Mouse (Mus musculus) embryonic facial prominence, embryonic 15.5 days (tissue): ENCODE measurements around the gene Ppp6r2. TPM values are rescaled to one million over a fixed set of nuclear protein-coding genes. Genes with fewer than 3 reads are reported as not detected.

Source experiments
- ATAC-seq: fragments of 200-750 bp; cut with Nextera tagmentation; 2 replicates; pipeline ENCODE4 v1.8.0; 2017; ENCODE audit warnings: low read depth, moderate TSS enrichment; ENCODE audit not compliant: insufficient number of reproducible peaks, low FRiP score, low TSS enrichment
- H3K27ac ChIP-seq: fragments of 300-500 bp; sonication (generic); replicated peaks from 2 replicates; pipeline ENCODE4 v1.5.1; 2015; ENCODE audit warnings: mild to moderate bottlenecking, inconsistent platforms
- H3K27me3 ChIP-seq: fragments of 300-500 bp; sonication (generic); 2 replicates; pipeline ENCODE4 v1.6.1; 2015; ENCODE audit warnings: inconsistent platforms
- H3K36me3 ChIP-seq: fragments of 300-500 bp; sonication (generic); 2 replicates; pipeline ENCODE4 v1.6.1; 2015; ENCODE audit warnings: mild to moderate bottlenecking, inconsistent platforms
- H3K4me1 ChIP-seq: fragments of 300-500 bp; sonication (generic); 2 replicates; pipeline ENCODE4 v1.6.1; 2015; ENCODE audit warnings: inconsistent platforms
- H3K4me2 ChIP-seq: fragments of 300-500 bp; sonication (generic); replicated peaks from 2 replicates; pipeline ENCODE4 v1.6.1; 2015; ENCODE audit warnings: mild to moderate bottlenecking, inconsistent platforms
- H3K4me3 ChIP-seq: fragments of 300-500 bp; sonication (generic); replicated peaks from 2 replicates; pipeline ENCODE4 v1.5.1; 2015; ENCODE audit warnings: mild to moderate bottlenecking, inconsistent platforms
- H3K9ac ChIP-seq: fragments of 300-500 bp; sonication (generic); 2 replicates; pipeline ENCODE4 v1.6.1; 2015; ENCODE audit warnings: inconsistent platforms
- H3K9me3 ChIP-seq: fragments of 300-500 bp; sonication (generic); replicated peaks from 2 replicates; pipeline ENCODE4 v1.6.1; 2016; ENCODE audit warnings: inconsistent platforms
- WGBS: fragments of 180-500 bp; shearing (Covaris S2); methylation state at CpG from one replicate; pipeline ENCODE4 v1.1.7; 2015; 5-methylcytosine and 5-hydroxymethylcytosine counted together
- polyA plus RNA-seq: library from polyadenylated mRNA; unstranded; fragments of >200 nt; fragmentation: Nextera tagmentation; extraction: Ambion mirVana; gene quantifications from 2 replicates; pipeline ENCODE4 v1.2.1, GENCODE M21; 2015

Ppp6r2 gene
- polyA plus RNA-seq, 1 experiment from 2014 or later = 33.3 TPM

- H3K9me3 ChIP-seq = no peaks in the 10 kb centered on the region
- H3K4me2 ChIP-seq = peak overlapping the region; percentile 82
- peaks cover 14% of the 10 kb centered on the region; the same call in 1 of the 2 replicates for H3K36me3 ChIP-seq
- no peaks in the 10 kb centered on the region for H3K27me3 ChIP-seq
- no peak overlapping the region for H3K27ac ChIP-seq
- peak overlapping the region; percentile 90 for H3K4me3 ChIP-seq
- no peak for ATAC-seq
- 52% methylated on average over 6 of the region's 6 CpGs for WGBS
- H3K9ac ChIP-seq = 0 out of 2 replicates have a peak overlapping the region, but pooled peaks have one; percentile 94
- H3K4me1 ChIP-seq = peaks cover 20% of the 10 kb centered on the region; the same call in 1 of the 2 replicates
Observed at GRCm38 (mm10) chr15:89212495-89212894, 1.1 kb downstream of the Ppp6r2 start.

- ATAC-seq = no peak
- no peaks in the 10 kb centered on the region for H3K27me3 ChIP-seq
- H3K36me3 ChIP-seq = peaks cover 14% of the 10 kb centered on the region; the same call in 1 of the 2 replicates
- no peak overlapping the region for H3K9ac ChIP-seq
- no peak overlapping the region for H3K4me2 ChIP-seq
- no peak overlapping the region for H3K4me3 ChIP-seq
- no peaks in the 10 kb centered on the region for H3K9me3 ChIP-seq
- H3K4me1 ChIP-seq = peaks cover 20% of the 10 kb centered on the region; the same call in 1 of the 2 replicates
- H3K27ac ChIP-seq = no peak overlapping the region
- WGBS = 87% methylated on average over 3 of the region's 3 CpGs
Observed at GRCm38 (mm10) chr15:89213517-89213916, 2.2 kb downstream of the Ppp6r2 start.

- 95% methylated on average over 3 of the region's 3 CpGs for WGBS
- peaks cover 14% of the 10 kb centered on the region; the same call in 1 of the 2 replicates for H3K36me3 ChIP-seq
- H3K27me3 ChIP-seq = no peaks in the 10 kb centered on the region
- H3K4me3 ChIP-seq = no peak overlapping the region
- no peak overlapping the region for H3K27ac ChIP-seq
- no peaks in the 10 kb centered on the region for H3K9me3 ChIP-seq
- no peak for ATAC-seq
- H3K9ac ChIP-seq = no peak overlapping the region
- H3K4me1 ChIP-seq = peaks cover 17% of the 10 kb centered on the region; the same call in 1 of the 2 replicates
- no peak overlapping the region for H3K4me2 ChIP-seq
Observed at GRCm38 (mm10) chr15:89214953-89215352, 3.6 kb downstream of the Ppp6r2 start.

GRCm38 (mm10) chr15:89215611-89216233 lies 4.4 kb downstream of the Ppp6r2 start:
- peaks cover 14% of the 10 kb centered on the region; the same call in 1 of the 2 replicates for H3K36me3 ChIP-seq
- H3K9ac ChIP-seq = no peak overlapping the region
- 87% methylated on average over 2 of the region's 2 CpGs for WGBS
- H3K9me3 ChIP-seq = no peaks in the 10 kb centered on the region
- peaks cover 16% of the 10 kb centered on the region; the same call in 1 of the 2 replicates for H3K4me1 ChIP-seq
- no peaks in the 10 kb centered on the region for H3K27me3 ChIP-seq
- H3K4me3 ChIP-seq = no peak overlapping the region
- no peak for ATAC-seq
- H3K27ac ChIP-seq = no peak overlapping the region
- H3K4me2 ChIP-seq = no peak overlapping the region

- Histone ChIP-seq H3K4me1 (no peaks in the 10 kb centered on the region), H3K36me3 (0 out of 2 replicates have a peak, but pooled peaks cover 4% of the 10 kb centered on the region), H3K27me3 (no peaks in the 10 kb centered on the region), H3K4me3 (no peak overlapping the region), H3K4me2 (no peak overlapping the region), H3K27ac (no peak overlapping the region), H3K9ac (no peak overlapping the region), H3K9me3 (no peaks in the 10 kb centered on the region)
- 49% methylated on average over 2 of the region's 2 CpGs for WGBS
- ATAC-seq = no peak
Observed at GRCm38 (mm10) chr15:89233586-89233985, 22.2 kb downstream of the Ppp6r2 start.

GRCm38 (mm10) chr15:89234052-89234451 lies 22.7 kb downstream of the Ppp6r2 start:
- ATAC-seq = no peak
- 85% methylated on average over 4 of the region's 4 CpGs for WGBS

GRCm38 (mm10) chr15:89239751-89240392 lies 28.5 kb downstream of the Ppp6r2 start:
- H3K27me3 ChIP-seq = no peaks in the 10 kb centered on the region
- no peak overlapping the region for H3K9ac ChIP-seq
- peaks cover 21% of the 10 kb centered on the region for H3K36me3 ChIP-seq
- H3K27ac ChIP-seq = 0 out of 2 replicates have a peak overlapping the region, but pooled peaks have one; percentile 7
- no peaks in the 10 kb centered on the region for H3K4me1 ChIP-seq
- H3K4me3 ChIP-seq = no peak overlapping the region
- no peaks in the 10 kb centered on the region for H3K9me3 ChIP-seq
- no peak overlapping the region for H3K4me2 ChIP-seq
- 40% methylated on average over 3 of the region's 3 CpGs for WGBS
- no peak for ATAC-seq

More at GRCm38 (mm10) chr15:89234052-89234451, 22.7 kb downstream of the Ppp6r2 start:
- Histone ChIP-seq H3K4me1 (no peaks in the 10 kb centered on the region), H3K27ac (no peak overlapping the region), H3K27me3 (no peaks in the 10 kb centered on the region), H3K9me3 (no peaks in the 10 kb centered on the region), H3K36me3 (0 out of 2 replicates have a peak, but pooled peaks cover 5% of the 10 kb centered on the region), H3K9ac (no peak overlapping the region), H3K4me3 (no peak overlapping the region), H3K4me2 (no peak overlapping the region)

- H3K27me3 ChIP-seq = no peaks in the 10 kb centered on the region
- no peaks in the 10 kb centered on the region for H3K4me1 ChIP-seq
- WGBS = 76% methylated on average over 2 of the region's 2 CpGs
- H3K4me3 ChIP-seq = no peak overlapping the region
- no peak for ATAC-seq
- H3K27ac ChIP-seq = no peak overlapping the region
- peaks cover 24% of the 10 kb centered on the region for H3K36me3 ChIP-seq
- H3K9me3 ChIP-seq = no peaks in the 10 kb centered on the region
- H3K9ac ChIP-seq = no peak overlapping the region
- no peak overlapping the region for H3K4me2 ChIP-seq
Observed at GRCm38 (mm10) chr15:89241025-89241424, 29.7 kb downstream of the Ppp6r2 start.

GRCm38 (mm10) chr15:89249063-89249462 lies 37.7 kb downstream of the Ppp6r2 start:
- H3K4me1 ChIP-seq = no peaks in the 10 kb centered on the region
- H3K27me3 ChIP-seq = no peaks in the 10 kb centered on the region
- no peaks in the 10 kb centered on the region for H3K9me3 ChIP-seq
- no peak overlapping the region for H3K4me2 ChIP-seq
- ATAC-seq = no peak
- H3K4me3 ChIP-seq = no peak overlapping the region
- H3K9ac ChIP-seq = no peak overlapping the region
- WGBS = 83% methylated on average over 6 of the region's 6 CpGs
- H3K27ac ChIP-seq = no peak overlapping the region
- H3K36me3 ChIP-seq = peaks cover 31% of the 10 kb centered on the region

GRCm38 (mm10) chr15:89255330-89255729 lies 44.0 kb downstream of the Ppp6r2 start:
- Histone ChIP-seq H3K9me3 (no peaks in the 10 kb centered on the region), H3K27me3 (no peaks in the 10 kb centered on the region), H3K4me3 (no peak overlapping the region), H3K9ac (no peak overlapping the region), H3K4me1 (no peaks in the 10 kb centered on the region), H3K4me2 (no peak overlapping the region), H3K36me3 (peaks cover 50% of the 10 kb centered on the region), H3K27ac (no peak overlapping the region)
- 63% methylated on average over 4 of the region's 4 CpGs for WGBS
- no peak for ATAC-seq

GRCm38 (mm10) chr15:89258997-89259396 lies 47.6 kb downstream of the Ppp6r2 start:
- ATAC-seq = no peak
- H3K27me3 ChIP-seq = no peaks in the 10 kb centered on the region
- WGBS = 91% methylated on average over 5 of the region's 5 CpGs

More at GRCm38 (mm10) chr15:89258997-89259396, 47.6 kb downstream of the Ppp6r2 start:
- no peaks in the 10 kb centered on the region for H3K4me1 ChIP-seq
- H3K9me3 ChIP-seq = no peaks in the 10 kb centered on the region
- no peak overlapping the region for H3K9ac ChIP-seq
- peaks cover 49% of the 10 kb centered on the region for H3K36me3 ChIP-seq
- H3K4me3 ChIP-seq = no peak overlapping the region
- no peak overlapping the region for H3K27ac ChIP-seq
- no peak overlapping the region for H3K4me2 ChIP-seq
